ENCODE assay signal across 7 mouse cellular contexts in the genomic region with DNA sequence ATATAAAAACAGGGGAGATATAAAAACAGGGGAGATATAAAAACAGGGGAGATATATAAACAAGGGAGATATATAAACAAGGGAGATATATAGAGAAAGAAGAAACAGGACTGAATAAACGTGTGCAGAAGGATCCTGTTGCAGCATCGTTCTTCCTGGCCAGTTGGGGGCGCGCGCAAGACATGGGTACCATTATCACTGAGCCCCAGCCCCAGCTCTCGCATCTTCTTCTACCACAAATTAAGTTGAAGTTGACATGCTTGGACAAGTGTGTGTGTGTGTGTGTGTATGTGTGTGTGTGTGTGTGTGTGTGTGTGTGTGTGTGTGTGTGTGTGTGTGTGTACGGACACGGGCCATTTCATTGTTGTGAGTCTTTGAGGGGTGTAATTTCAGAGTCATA. TPM values are rescaled to one million over a fixed set of nuclear protein-coding genes. Genes with fewer than 3 reads are reported as not detected.
DNase-seq lines count a peak whose midpoint lies in the region; ATAC-seq and TF ChIP-seq lines count a peak whose summit lies in the region.
"Not testable (repeated sequence)": the region's sequence is repeated elsewhere in the genome, so short reads cannot be mapped to it uniquely, and the experiment has no call there.

No protein-coding gene starts in this region.

- peak; percentile 48 for TF ChIP-seq CTCF in layer of hippocampus, adult 2 months (conservative IDR thresholded peaks at IDR 0.05)
- peak; percentile 34 for TF ChIP-seq CTCF in liver, postnatal 0 days (IDR thresholded peaks at IDR 0.05; ENCODE audit: low read depth)
- peak; percentile 32 for TF ChIP-seq CTCF in midbrain, postnatal 0 days (IDR thresholded peaks at IDR 0.05)
- not testable (repeated sequence) for TF ChIP-seq CTCF in thymus, adult 2 months (IDR thresholded peaks at IDR 0.05; ENCODE audit: borderline replicate concordance, control insufficient read depth, extremely low read depth, insufficient read depth, low read length, poor library complexity)

- H3K9me3 ChIP-seq in hindbrain, embryonic 11.5 days (ENCODE audit: control insufficient read depth, low read length); liver, postnatal 0 days (ENCODE audit: low read length); midbrain, postnatal 0 days (ENCODE audit: low read length): not testable (repeated sequence)

- H3K4me3 ChIP-seq in hindbrain, embryonic 11.5 days (ENCODE audit: low read depth, low read length); layer of hippocampus, adult 2 months; liver, postnatal 0 days (ENCODE audit: low read depth, low read length); midbrain, postnatal 0 days (ENCODE audit: low read depth, low read length); thymus, adult 2 months (ENCODE audit: control insufficient read depth, insufficient read depth, low read length): not testable (repeated sequence)

- not testable (repeated sequence) for H3K4me2 ChIP-seq in hindbrain, embryonic 11.5 days (replicated peaks; ENCODE audit: low read depth, low read length); liver, postnatal 0 days (ENCODE audit: low read depth, low read length); midbrain, postnatal 0 days (ENCODE audit: low read depth, low read length, poor library complexity, severe bottlenecking)

- TF ChIP-seq POLR2A in thymus, adult 2 months (IDR thresholded peaks at IDR 0.05; ENCODE audit: control insufficient read depth, extremely low read depth, insufficient read depth, low read length, poor library complexity) = not testable (repeated sequence)

- not testable (repeated sequence) for H3K27me3 ChIP-seq in hindbrain, embryonic 11.5 days (ENCODE audit: control insufficient read depth, insufficient read depth, low read length); liver, postnatal 0 days (ENCODE audit: insufficient read depth, low read length); midbrain, postnatal 0 days (ENCODE audit: insufficient read depth, low read length); thymus, adult 2 months (ENCODE audit: control insufficient read depth, insufficient read depth, low read length)

- not testable (repeated sequence) for H3K4me1 ChIP-seq in hindbrain, embryonic 11.5 days (replicated peaks; ENCODE audit: control insufficient read depth, insufficient read depth, low read length); liver, postnatal 0 days (ENCODE audit: insufficient read depth); midbrain, postnatal 0 days (ENCODE audit: insufficient read depth, low read length); thymus, adult 2 months (replicated peaks; ENCODE audit: control insufficient read depth, insufficient read depth, low read length)

- not testable (repeated sequence) for TF ChIP-seq EP300 in liver, postnatal 0 days (IDR thresholded peaks at IDR 0.05; ENCODE audit: low read depth)

- H3K27ac ChIP-seq in hindbrain, embryonic 11.5 days (ENCODE audit: low read depth, low read length); layer of hippocampus, adult 2 months; liver, postnatal 0 days (ENCODE audit: low read depth); midbrain, postnatal 0 days (ENCODE audit: low read depth, low read length); thymus, adult 2 months (ENCODE audit: control insufficient read depth, insufficient read depth, low read length): not testable (repeated sequence)

- DNase-seq in adrenal gland, postnatal 14 days = peak; percentile 23
- DNase-seq in cerebellum, postnatal 14 days = peak; percentile 36 to 56
- peak; percentile 34 for DNase-seq in hindbrain, embryonic 11.5 days (ENCODE audit: low spot score)
- not testable (repeated sequence) for DNase-seq in layer of hippocampus, adult 2 months (ENCODE audit: low spot score in 2 of 2); liver, postnatal 0 days; midbrain, postnatal 0 days (ENCODE audit: low spot score)
- peak; percentile 14 for DNase-seq in thymus, adult 2 months

- not testable (repeated sequence) for H3K9ac ChIP-seq in hindbrain, embryonic 11.5 days (ENCODE audit: low read depth, low read length); liver, postnatal 0 days (replicated peaks); midbrain, postnatal 0 days (replicated peaks; ENCODE audit: low read length, poor library complexity, severe bottlenecking)

- not testable (repeated sequence) for H3K36me3 ChIP-seq in hindbrain, embryonic 11.5 days (ENCODE audit: control insufficient read depth, insufficient read depth, low read length); liver, postnatal 0 days (replicated peaks; ENCODE audit: insufficient read depth, low read length); midbrain, postnatal 0 days (ENCODE audit: insufficient read depth, low read length); thymus, adult 2 months (ENCODE audit: control insufficient read depth, insufficient read depth, low read length)

- not testable (repeated sequence) for ATAC-seq in hindbrain, embryonic 11.5 days (ENCODE audit: low FRiP score); liver, postnatal 0 days; midbrain, postnatal 0 days (ENCODE audit: low FRiP score)

- 48% methylated on average over 8 of the region's 8 CpGs for WGBS in hindbrain, embryonic 11.5 days
- 36% methylated on average over 8 of the region's 8 CpGs for WGBS in liver, postnatal 0 days (ENCODE audit: insufficient replicate concordance)
- 63% methylated on average over 3 of the region's 8 CpGs for WGBS in midbrain, postnatal 0 days
- 47% methylated on average over 8 of the region's 8 CpGs for WGBS in thymus, adult 2 months

RNA-seq across cellular contexts. Expression of a gene that starts 17.2 kb away (rescaled TPM):
- total RNA-seq in adrenal gland, postnatal 14 days (2021) = 27.1 and 29.5 TPM in 2 replicates
- polyA plus RNA-seq in hindbrain, embryonic 11.5 days (2014; fragmentation: Nextera tagmentation; extraction: Ambion mirVana) = 25.9 and 29.9 TPM in 2 replicates
- 10 to 100 TPM; 29.2 to 29.6 TPM for total RNA-seq in layer of hippocampus, adult 2 months (2021)
- 7.1 and 7.9 TPM in 2 replicates for polyA plus RNA-seq in liver, postnatal 0 days (2015; fragmentation: Nextera tagmentation; extraction: Ambion mirVana)
- total RNA-seq in midbrain, postnatal 0 days (2014; rRNA removed) = 11.3 and 21.8 TPM in 2 replicates
- 19.9 and 20.6 TPM in 2 replicates for polyA plus RNA-seq in midbrain, postnatal 0 days (2015; fragmentation: Nextera tagmentation; extraction: Ambion mirVana)
- 9.5 and 10.7 TPM in 2 replicates for polyA plus RNA-seq in thymus, adult 2 months (2012; rRNA removed)
